Mouse (Mus musculus) gastrocnemius, postnatal 14 days (tissue): ENCODE measurements around the gene Chd8. TPM values are rescaled to one million over a fixed set of nuclear protein-coding genes. Genes with fewer than 3 reads are reported as not detected.

Source experiments
- DNase-seq: peaks from one replicate; pipeline ENCODE4 v3.0.0; 2021; ENCODE audit warnings: mixed read lengths
- intact Hi-C: fragments of 180-260 bp; cut with DNase I; formaldehyde crosslinking; loops from one replicate; pipeline ENCODE4 v1.15.1; 2025; ENCODE audit warnings: low total_unique reads
- total RNA-seq, 2 experiments: library from RNA; stranded (reverse); gene quantifications; 2 replicates each; pipeline ENCODE4 v1.2.3; 2021

The Chd8 gene
- total RNA-seq, 2 experiments from 2014 or later = 36.5 to 37.7 TPM

DNA sequence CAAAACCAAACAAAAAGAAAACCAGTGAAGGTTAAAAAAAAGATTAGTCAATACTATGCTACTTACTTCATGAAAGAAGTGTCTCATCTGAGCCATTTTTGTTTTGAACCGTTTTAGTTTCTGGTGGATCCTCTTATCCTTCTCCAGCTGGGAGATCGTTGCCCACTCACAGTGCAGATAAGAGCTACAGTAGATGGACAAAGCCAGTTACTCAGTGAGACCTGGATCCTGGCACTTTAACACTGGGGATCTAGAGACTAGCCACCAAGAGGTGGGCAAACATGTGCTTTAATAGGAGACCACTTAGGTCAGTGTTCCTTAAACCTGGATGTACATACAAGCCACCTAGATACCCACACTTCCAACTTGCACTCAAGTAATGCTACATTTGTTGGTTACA lies 31.6 kb downstream of the Chd8 start:
- intact Hi-C loops = no loop called here
- DNase-seq = no peak

- no peak for DNase-seq
- intact Hi-C loops = no loop called here
Observed at GRCm38 (mm10) chr14:52217261-52217660, 40.3 kb downstream of the Chd8 start.

DNA sequence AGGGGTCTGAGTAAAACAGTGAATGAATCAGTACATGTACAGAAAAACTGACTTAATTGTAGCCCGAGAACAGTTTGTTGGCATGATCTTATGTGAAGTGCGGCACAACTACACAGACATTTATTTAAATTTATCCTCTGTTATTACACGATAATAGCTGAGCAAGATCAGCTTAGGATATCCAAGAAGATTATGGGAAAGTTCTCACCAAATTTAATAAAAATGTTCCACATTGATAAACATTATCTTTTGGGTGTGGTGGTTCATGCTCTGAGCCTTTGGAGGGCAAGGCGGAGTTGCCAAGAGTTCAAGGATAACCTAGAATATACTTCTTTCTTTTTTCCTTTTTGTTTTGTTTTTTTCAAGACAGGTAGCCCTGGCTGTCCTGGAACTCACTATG lies 58.2 kb downstream of the Chd8 start:
- intact Hi-C loops = loop anchor here (10.0 kb wide), 1 partner anchor 75 kb away; no protein-coding TSS in a partner anchor
- DNase-seq = no peak

GRCm38 (mm10) chr14:52198141-52198540 lies 59.4 kb downstream of the Chd8 start:
- intact Hi-C loops = loop anchor here (10.0 kb wide), 1 partner anchor 73 kb away; no protein-coding TSS in a partner anchor
- DNase-seq = no peak

- intact Hi-C loops = loop anchor here (10.0 kb wide), 1 partner anchor 73 kb away; no protein-coding TSS in a partner anchor
Observed at GRCm38 (mm10) chr14:52197156-52197878, 60.3 kb downstream of the Chd8 start, which contains the start of gene Supt16. Gene Supt16 (minus strand): TSS chr14:52197416.

GRCm38 (mm10) chr14:52196230-52197155 lies 61.1 kb downstream of the Chd8 start:
- DNase-seq = peak; percentile 11
- intact Hi-C loops = loop anchor here (10.0 kb wide), 1 partner anchor 72 kb away; no protein-coding TSS in a partner anchor

More at GRCm38 (mm10) chr14:52197156-52197878, 60.3 kb downstream of the Chd8 start, which contains the start of gene Supt16:
- peak; percentile 87 for DNase-seq

DNA sequence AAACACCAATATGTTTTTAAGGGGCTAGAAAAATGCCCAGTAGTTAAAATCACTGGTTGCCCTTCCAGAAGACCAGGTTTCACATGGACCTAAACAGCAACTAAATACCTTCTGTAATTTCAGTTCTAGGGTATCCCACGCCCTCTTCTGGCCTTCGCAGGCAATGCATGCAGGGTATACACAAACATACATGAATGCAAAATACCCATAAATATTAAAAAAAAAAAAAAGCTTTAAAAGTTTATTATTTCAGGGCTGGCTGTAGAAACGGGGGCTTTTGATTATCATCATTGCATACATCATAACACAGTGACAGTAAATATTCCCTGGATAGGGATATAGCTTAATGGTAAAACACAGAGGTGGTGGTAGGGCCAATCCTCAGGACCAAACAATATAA lies 61.9 kb downstream of the Chd8 start:
- DNase-seq = peak; percentile 27
- intact Hi-C loops = loop anchor here (10.0 kb wide), 1 partner anchor 71 kb away; no protein-coding TSS in a partner anchor

DNA sequence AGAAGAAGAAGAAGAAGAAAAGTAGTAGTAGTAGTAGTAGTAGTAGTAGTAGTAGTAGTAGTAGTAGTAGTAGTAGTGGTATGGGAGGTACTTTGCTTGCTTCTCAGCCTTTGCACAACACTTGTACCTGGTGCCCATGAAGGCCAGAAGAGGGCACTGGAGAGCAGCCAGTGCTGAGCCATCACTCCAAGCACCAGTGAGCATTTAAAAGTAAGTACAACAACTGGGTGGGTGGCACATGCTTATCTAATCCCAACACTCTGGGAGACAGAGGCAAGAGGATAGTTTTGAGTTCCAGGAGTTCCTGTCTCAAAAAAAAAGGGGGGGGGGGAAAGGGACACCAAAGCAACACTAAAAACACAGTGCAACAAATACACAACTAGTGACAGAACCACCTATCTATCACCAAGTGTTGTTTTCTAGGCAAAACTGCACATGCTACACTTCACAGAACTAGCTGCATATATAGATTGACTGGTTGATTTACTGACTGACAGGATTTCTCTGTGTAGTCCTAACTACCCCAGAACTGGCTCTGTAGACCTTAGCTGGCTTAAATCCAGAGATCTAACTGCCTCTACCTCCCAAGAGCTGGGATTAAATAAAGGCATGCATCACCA lies 66.7 kb downstream of the Chd8 start:
- DNase-seq = no peak
- intact Hi-C loops = loop anchor here (10.0 kb wide), 1 partner anchor 66 kb away; no protein-coding TSS in a partner anchor

DNA sequence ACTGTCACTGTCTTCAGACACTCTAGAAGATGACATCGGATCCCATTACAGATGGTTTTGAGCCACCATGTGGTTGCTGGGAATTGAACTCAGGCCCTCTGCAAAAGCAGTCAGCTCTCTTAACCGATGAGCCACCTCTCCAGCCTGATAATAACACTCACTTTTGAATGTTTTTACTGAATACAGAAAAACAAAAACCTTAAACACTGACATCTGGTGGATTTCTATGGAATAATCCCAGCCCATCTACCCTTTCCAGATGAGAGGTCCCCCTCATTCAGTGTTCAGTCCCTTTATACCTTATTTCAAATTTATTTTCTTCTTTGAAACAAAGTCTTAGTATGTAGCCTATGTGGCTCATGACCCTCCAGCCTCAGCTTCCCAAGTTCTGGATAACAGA lies 68.1 kb downstream of the Chd8 start:
- DNase-seq = no peak
- intact Hi-C loops = no loop called here

DNA sequence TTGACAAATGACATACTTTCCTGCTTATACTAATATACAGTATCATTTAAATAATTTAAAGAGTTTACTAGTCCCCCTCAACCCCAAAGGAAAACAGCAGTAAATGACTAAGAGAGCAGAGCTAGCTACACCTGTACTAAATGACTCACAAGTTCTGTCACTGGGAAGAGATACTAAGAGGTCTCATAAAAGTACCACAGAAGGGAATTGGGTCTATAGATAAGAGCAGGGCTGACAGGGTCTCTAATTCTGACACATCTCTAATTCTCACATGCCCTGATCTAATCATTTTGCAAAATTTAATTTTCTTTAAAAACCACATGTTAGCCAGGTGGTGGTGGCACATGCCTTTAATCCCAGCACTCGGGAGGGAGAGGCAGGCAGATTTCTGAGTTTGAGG lies 68.8 kb downstream of the Chd8 start:
- no peak for DNase-seq
- intact Hi-C loops = no loop called here

DNA sequence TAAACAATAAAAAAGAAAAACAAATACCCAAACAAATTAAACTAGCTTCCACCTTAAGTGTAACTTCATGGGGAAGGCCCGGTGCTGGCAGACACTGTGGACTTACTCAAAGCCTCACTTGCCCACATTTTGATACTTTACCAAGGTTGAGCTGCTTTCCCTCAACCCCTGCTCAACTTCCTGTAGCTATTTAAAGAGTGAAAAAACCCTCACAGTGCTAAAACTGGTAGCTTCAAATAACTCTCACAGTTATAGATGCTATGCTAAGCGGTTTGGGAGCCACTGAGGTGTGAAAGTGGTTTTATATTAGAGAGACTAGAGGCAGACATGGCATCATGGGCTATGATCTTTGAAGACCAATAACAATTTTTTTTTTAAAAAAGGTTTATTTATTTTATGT lies 91.0 kb downstream of the Chd8 start:
- intact Hi-C loops = no loop called here
- no peak for DNase-seq

DNA sequence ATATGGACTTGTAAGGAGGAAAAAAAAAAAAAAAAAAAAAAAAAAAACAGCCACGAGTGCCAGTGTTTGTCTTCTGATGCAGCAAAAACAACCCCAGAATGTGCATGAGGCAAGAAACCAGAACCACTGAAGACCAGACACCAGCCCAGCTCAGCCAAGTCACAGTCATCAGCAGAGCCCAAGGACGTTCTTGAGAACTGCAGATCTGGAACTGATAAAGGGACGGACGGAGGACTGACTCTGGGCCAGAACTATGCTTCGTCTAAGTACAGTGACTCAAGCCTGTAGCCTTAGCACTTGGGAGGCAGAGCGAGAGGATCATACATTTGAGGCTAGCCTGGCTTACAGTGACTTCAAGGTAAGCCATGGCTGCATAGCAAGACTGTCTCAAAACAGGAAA lies 96.7 kb downstream of the Chd8 start:
- no peak for DNase-seq
- intact Hi-C loops = loop anchor here (5.0 kb wide), 1 partner anchor 46 kb away; no protein-coding TSS in a partner anchor

- DNase-seq = no peak
- intact Hi-C loops = no loop called here
Observed at GRCm38 (mm10) chr14:52155008-52155407, 102.6 kb downstream of the Chd8 start.

- DNase-seq = no peak
- intact Hi-C loops = no loop called here
Observed at GRCm38 (mm10) chr14:52152613-52153012, 105.0 kb downstream of the Chd8 start.

DNA sequence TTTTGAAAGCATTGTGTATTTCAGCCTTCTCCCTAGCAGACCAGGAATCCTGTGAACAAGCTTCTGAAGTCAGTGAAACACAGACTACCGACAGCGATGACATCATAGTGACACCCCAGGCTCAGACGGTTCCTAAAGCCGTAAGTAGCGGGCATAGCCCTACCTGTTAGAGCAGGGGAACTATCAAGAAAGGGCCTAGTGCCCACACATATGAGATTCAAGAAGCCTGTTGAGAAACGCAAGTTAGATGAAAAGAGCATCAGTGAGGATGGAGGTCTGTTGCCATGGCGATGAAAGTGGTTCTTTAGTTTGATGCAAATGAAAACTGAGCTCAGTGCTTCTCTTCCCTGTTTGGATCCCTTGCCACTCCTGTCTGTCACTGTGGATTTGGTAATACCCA lies 105.4 kb downstream of the Chd8 start:
- intact Hi-C loops = no loop called here
- no peak for DNase-seq

DNA sequence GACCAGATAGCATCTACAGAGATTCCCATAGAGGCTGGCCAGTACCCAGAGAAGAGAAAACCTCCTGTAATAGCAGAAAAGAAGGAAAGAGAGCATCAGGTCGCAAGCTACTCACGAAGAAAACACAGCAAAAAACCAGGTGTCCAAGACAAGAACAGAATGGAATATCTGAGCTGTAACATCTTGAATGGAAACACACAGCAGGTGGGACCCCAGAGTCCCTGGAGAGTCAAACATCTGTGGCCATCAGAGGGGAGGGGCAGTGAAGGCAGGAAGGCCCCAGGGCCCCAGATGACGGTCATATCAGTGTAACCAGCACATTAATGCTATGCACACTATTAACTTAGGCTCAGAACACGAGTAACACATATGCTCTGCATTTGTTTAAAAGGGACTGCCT lies 107.7 kb downstream of the Chd8 start:
- no peak for DNase-seq
- intact Hi-C loops = no loop called here
